Mouse (Mus musculus): ENCODE measurements around the gene C9orf72. TPM values are rescaled to one million over a fixed set of nuclear protein-coding genes. Genes with fewer than 3 reads are reported as not detected.
A peak's percentile ranks its signal among the peaks of the same experiment; 100 is the strongest.

C9orf72 gene
- polyA plus RNA-seq, 1 experiment from 2014 or later, result 25.9 TPM

GRCm38 (mm10) chr4:35221903-35222302 is 4.1 kb downstream of the C9orf72 start:
- 34% methylated on average over 4 of the region's 4 CpGs for WGBS
- no peaks in the 10 kb centered on the region for H3K9me3 ChIP-seq
- H3K4me2 ChIP-seq (replicated peaks), result no peak overlapping the region
- no peak overlapping the region for H3K4me3 ChIP-seq
- H3K27me3 ChIP-seq, result no peaks in the 10 kb centered on the region
- no peak overlapping the region for H3K9ac ChIP-seq (replicated peaks)
- ATAC-seq (ENCODE audit: low FRiP score, low read depth), result no peak
- 0 out of 2 replicates have a peak, but pooled peaks cover 3% of the 10 kb centered on the region for H3K36me3 ChIP-seq
- no peak overlapping the region for H3K27ac ChIP-seq (replicated peaks)
- H3K4me1 ChIP-seq, result peaks cover 7% of the 10 kb centered on the region

DNA sequence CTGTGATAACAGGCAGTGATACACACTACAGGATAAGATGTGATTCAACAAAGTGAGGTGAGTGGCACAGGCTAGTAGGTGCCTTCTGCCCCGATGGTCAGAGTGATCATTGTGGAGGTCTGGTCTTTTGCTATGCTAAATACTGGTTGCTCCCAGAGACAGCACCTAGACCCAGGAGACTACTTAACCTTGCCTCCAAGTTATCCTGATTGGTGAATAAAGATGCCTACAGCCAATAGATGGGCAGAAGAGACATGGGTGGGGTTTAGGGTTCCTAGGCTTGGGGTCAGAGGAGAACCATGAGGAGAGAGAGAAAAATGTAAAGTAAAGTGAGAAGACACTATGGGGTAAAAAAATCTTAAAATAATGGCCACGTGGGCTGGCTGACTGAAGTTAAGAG is 4.8 kb downstream of the C9orf72 start:
- no peaks in the 10 kb centered on the region for H3K9me3 ChIP-seq

GRCm38 (mm10) chr4:35220108-35220731 is 5.8 kb downstream of the C9orf72 start:
- H3K4me1 ChIP-seq, result peaks cover 7% of the 10 kb centered on the region
- WGBS, result 81% methylated on average over 6 of the region's 6 CpGs
- no peak overlapping the region for H3K27ac ChIP-seq (replicated peaks)
- H3K9me3 ChIP-seq, result no peaks in the 10 kb centered on the region
- H3K36me3 ChIP-seq, result peaks cover 10% of the 10 kb centered on the region
- no peak overlapping the region for H3K4me2 ChIP-seq (replicated peaks)
- H3K27me3 ChIP-seq, result no peaks in the 10 kb centered on the region
- no peak overlapping the region for H3K4me3 ChIP-seq
- no peak overlapping the region for H3K9ac ChIP-seq (replicated peaks)
- no peak for ATAC-seq (ENCODE audit: low FRiP score, low read depth)

More for the DNA sequence above, 4.8 kb downstream of the C9orf72 start:
- ATAC-seq (ENCODE audit: low FRiP score, low read depth), result no peak
- Histone ChIP-seq H3K27ac (replicated peaks) (no peak overlapping the region), H3K36me3 (peaks cover 6% of the 10 kb centered on the region), H3K27me3 (no peaks in the 10 kb centered on the region), H3K9ac (replicated peaks) (no peak overlapping the region), H3K4me1 (peaks cover 7% of the 10 kb centered on the region), H3K4me2 (replicated peaks) (no peak overlapping the region), H3K4me3 (no peak overlapping the region)
- 17% methylated on average over 2 of the region's 2 CpGs for WGBS

- H3K27ac ChIP-seq (replicated peaks), result no peak overlapping the region
- no peaks in the 10 kb centered on the region for H3K27me3 ChIP-seq
- H3K4me2 ChIP-seq (replicated peaks), result no peak overlapping the region
- no peak overlapping the region for H3K4me3 ChIP-seq
- 70% methylated on average over 7 of the region's 7 CpGs for WGBS
- no peaks in the 10 kb centered on the region for H3K9me3 ChIP-seq
- H3K9ac ChIP-seq (replicated peaks), result no peak overlapping the region
- no peaks in the 10 kb centered on the region for H3K4me1 ChIP-seq
- H3K36me3 ChIP-seq, result peaks cover 41% of the 10 kb centered on the region
- no peak for ATAC-seq (ENCODE audit: low FRiP score, low read depth)
Measured at GRCm38 (mm10) chr4:35204659-35205058, 21.3 kb downstream of the C9orf72 start.

DNA sequence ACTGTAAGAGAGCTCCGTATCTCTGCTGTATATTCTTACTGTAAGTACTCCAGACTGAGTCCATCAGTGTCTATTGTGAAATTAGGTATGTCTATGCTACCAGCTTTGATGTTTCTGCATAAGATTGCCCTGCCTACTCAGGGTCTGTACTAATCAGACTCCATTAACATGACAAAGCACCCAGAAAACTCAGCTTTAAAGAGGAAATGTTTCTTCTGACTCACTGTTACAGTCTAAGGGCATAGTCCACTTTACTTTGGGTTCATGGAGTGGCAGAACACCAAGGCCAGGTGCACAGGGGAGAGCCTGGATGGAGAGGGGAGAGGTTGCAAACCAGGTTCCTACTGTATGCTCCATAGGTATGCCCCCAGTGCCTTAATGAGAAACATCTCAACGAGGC is 22.3 kb downstream of the C9orf72 start:
- no peak overlapping the region for H3K4me3 ChIP-seq
- no peak overlapping the region for H3K27ac ChIP-seq (replicated peaks)
- no peak overlapping the region for H3K9ac ChIP-seq (replicated peaks)
- H3K4me1 ChIP-seq, result no peaks in the 10 kb centered on the region
- H3K27me3 ChIP-seq, result no peaks in the 10 kb centered on the region
- H3K9me3 ChIP-seq, result no peaks in the 10 kb centered on the region
- H3K36me3 ChIP-seq, result peaks cover 47% of the 10 kb centered on the region
- WGBS, result 92% methylated on average over 2 of the region's 2 CpGs
- ATAC-seq (ENCODE audit: low FRiP score, low read depth), result no peak
- no peak overlapping the region for H3K4me2 ChIP-seq (replicated peaks)

DNA sequence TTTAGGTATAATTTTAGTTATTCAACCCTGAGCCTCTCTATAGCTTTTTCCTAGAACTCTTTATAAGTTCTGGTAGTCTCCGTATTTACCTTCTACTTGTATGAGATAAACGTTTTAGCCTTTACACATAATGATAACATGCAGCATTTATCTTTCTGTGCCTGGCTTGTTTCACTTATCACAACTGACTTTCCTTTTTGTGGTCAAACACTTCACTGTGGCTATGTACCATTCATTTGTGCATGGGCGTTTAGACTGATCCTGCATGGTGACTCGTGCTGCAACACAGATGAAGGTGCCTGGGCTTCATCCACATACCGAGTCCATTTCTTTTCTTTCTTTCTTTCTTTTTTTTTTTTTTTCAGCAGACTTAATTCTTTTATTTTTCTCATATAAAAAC is 24.3 kb downstream of the C9orf72 start:
- 95% methylated on average over 5 of the region's 5 CpGs for WGBS

GRCm38 (mm10) chr4:35192725-35193124 is 33.2 kb downstream of the C9orf72 start:
- Histone ChIP-seq H3K4me3 (no peak overlapping the region), H3K27ac (replicated peaks) (no peak overlapping the region), H3K4me1 (no peaks in the 10 kb centered on the region), H3K36me3 (peaks cover 17% of the 10 kb centered on the region), H3K27me3 (no peaks in the 10 kb centered on the region), H3K9me3 (no peaks in the 10 kb centered on the region), H3K9ac (replicated peaks) (no peak overlapping the region), H3K4me2 (replicated peaks) (no peak overlapping the region)
- 44% methylated on average over 7 of the region's 7 CpGs for WGBS
- 0 out of 2 replicates have a peak, but pooled peaks have one; percentile 30 for ATAC-seq (ENCODE audit: low FRiP score, low read depth)

More for the DNA sequence above, 24.3 kb downstream of the C9orf72 start:
- Histone ChIP-seq H3K9ac (replicated peaks) (no peak overlapping the region), H3K27me3 (no peaks in the 10 kb centered on the region), H3K4me2 (replicated peaks) (no peak overlapping the region), H3K4me3 (no peak overlapping the region), H3K9me3 (no peaks in the 10 kb centered on the region), H3K27ac (replicated peaks) (no peak overlapping the region), H3K4me1 (no peaks in the 10 kb centered on the region), H3K36me3 (peaks cover 53% of the 10 kb centered on the region)
- no peak for ATAC-seq (ENCODE audit: low FRiP score, low read depth)

- Histone ChIP-seq H3K4me3 (no peak overlapping the region), H3K9ac (replicated peaks) (no peak overlapping the region), H3K4me2 (replicated peaks) (no peak overlapping the region), H3K36me3 (peaks cover 10% of the 10 kb centered on the region; the same call in 1 of the 2 replicates), H3K4me1 (no peaks in the 10 kb centered on the region), H3K9me3 (0 out of 2 replicates have a peak, but pooled peaks cover 3% of the 10 kb centered on the region), H3K27ac (replicated peaks) (no peak overlapping the region), H3K27me3 (no peaks in the 10 kb centered on the region)
- ATAC-seq (ENCODE audit: low FRiP score, low read depth), result no peak
- 83% methylated on average over 5 of the region's 5 CpGs for WGBS
Measured at GRCm38 (mm10) chr4:35189794-35190193, 36.2 kb downstream of the C9orf72 start.

DNA sequence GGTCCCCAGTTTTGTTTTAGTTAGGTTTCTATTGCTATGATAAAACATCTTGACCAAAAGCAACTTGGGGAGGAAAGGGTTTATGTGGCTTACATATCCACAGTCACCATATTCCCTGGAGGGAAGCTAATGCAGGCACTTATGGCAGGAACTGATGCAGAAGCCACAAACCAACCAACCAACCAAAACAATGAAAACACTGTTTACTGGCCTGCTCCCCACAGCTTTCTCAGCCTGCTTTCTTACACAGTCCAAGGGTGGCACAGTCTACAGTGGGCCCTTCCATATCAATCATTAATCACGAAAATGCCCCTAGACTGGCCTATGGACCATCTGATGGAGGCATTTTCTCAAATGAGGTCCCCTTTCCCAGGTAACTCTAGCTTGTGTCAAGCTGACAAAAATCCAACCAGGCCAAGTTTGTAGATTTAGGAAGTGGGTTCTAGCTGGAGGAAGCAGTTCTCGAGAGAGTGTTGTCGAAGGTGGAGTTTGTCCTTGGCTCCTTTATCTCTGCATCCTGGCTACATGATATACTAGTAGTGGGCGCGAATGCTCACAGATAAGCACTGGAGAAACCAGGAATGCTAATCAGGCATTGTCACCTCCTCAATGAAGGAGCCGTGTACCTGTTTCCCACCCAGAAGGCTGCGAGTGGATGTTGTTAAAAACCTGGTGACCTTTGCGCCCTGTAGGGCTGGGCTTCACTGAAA is 38.2 kb downstream of the C9orf72 start:
- Histone ChIP-seq H3K27me3 (no peaks in the 10 kb centered on the region), H3K27ac (replicated peaks) (no peak overlapping the region), H3K9ac (replicated peaks) (no peak overlapping the region), H3K4me1 (no peaks in the 10 kb centered on the region), H3K9me3 (0 out of 2 replicates have a peak, but pooled peaks cover 3% of the 10 kb centered on the region), H3K36me3 (0 out of 2 replicates have a peak, but pooled peaks cover 5% of the 10 kb centered on the region), H3K4me2 (replicated peaks) (no peak overlapping the region), H3K4me3 (no peak overlapping the region)
- ATAC-seq (ENCODE audit: low FRiP score, low read depth), result no peak
- 91% methylated on average over 8 of the region's 8 CpGs for WGBS

- no peaks in the 10 kb centered on the region for H3K4me1 ChIP-seq
- H3K4me2 ChIP-seq (replicated peaks), result no peak overlapping the region
- no peaks in the 10 kb centered on the region for H3K27me3 ChIP-seq
- ATAC-seq (ENCODE audit: low FRiP score, low read depth), result no peak
- WGBS, result 78% methylated on average over 12 of the region's 12 CpGs
- H3K9ac ChIP-seq (replicated peaks), result no peak overlapping the region
- no peaks in the 10 kb centered on the region for H3K36me3 ChIP-seq
- no peaks in the 10 kb centered on the region for H3K9me3 ChIP-seq
- H3K4me3 ChIP-seq, result no peak overlapping the region
- H3K27ac ChIP-seq (replicated peaks), result no peak overlapping the region
Measured at GRCm38 (mm10) chr4:35177926-35178645, 47.9 kb downstream of the C9orf72 start.

- no peak for ATAC-seq (ENCODE audit: low FRiP score, low read depth)
- 89% methylated on average over 2 of the region's 2 CpGs for WGBS
- Histone ChIP-seq H3K27me3 (no peaks in the 10 kb centered on the region), H3K9ac (replicated peaks) (no peak overlapping the region), H3K36me3 (no peaks in the 10 kb centered on the region), H3K4me1 (no peaks in the 10 kb centered on the region), H3K4me3 (no peak overlapping the region), H3K9me3 (no peaks in the 10 kb centered on the region), H3K4me2 (replicated peaks) (no peak overlapping the region), H3K27ac (replicated peaks) (no peak overlapping the region)
Measured at GRCm38 (mm10) chr4:35175566-35175965, 50.4 kb downstream of the C9orf72 start.

DNA sequence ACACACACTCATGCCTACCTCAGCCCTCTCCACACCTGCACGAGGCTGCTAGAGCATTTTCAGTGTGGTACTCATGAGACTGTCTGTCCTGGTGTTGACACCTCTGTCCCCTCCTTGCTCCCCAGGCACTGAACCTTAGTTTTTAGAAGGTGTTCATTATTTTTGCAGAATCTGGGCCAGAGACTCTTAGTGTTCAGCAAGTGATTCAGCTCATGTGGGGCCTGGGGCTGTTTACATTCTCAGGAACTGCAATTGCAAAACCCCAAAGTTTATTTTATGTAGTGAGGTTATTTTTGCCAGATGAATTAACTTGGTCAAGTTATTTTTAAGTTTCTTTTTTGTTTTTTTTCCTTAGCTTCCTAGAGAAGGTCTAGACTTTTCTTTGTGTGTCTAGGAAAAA is 52.4 kb downstream of the C9orf72 start:
- Histone ChIP-seq H3K36me3 (no peaks in the 10 kb centered on the region), H3K27me3 (no peaks in the 10 kb centered on the region), H3K27ac (replicated peaks) (no peak overlapping the region), H3K4me1 (0 out of 2 replicates have a peak, but pooled peaks cover 4% of the 10 kb centered on the region), H3K9me3 (no peaks in the 10 kb centered on the region), H3K9ac (replicated peaks) (no peak overlapping the region), H3K4me2 (replicated peaks) (no peak overlapping the region), H3K4me3 (no peak overlapping the region)
- ATAC-seq (ENCODE audit: low FRiP score, low read depth), result no peak
- WGBS, result 73% methylated on average over 1 of the region's 1 CpGs

Measured in midbrain, embryonic 12.5 days (tissue).